Mouse (Mus musculus) embryonic facial prominence, embryonic 13.5 days (tissue): ENCODE data around the gene Pnrc2. TPM values are rescaled to one million over a fixed set of nuclear protein-coding genes. Genes with fewer than 3 reads are reported as not detected.

ENCODE experiments used
- ATAC-seq: fragments of 200-750 bp; cut with Nextera tagmentation; 2 replicates; pipeline ENCODE4 v1.8.0; 2017; ENCODE audit warnings: low read depth; ENCODE audit not compliant: insufficient number of reproducible peaks, insufficient read depth, low FRiP score, low TSS enrichment
- H3K27ac ChIP-seq: fragments of 300-500 bp; sonication (generic); 2 replicates; pipeline ENCODE4 v1.5.1; 2015; ENCODE audit warnings: moderate library complexity, mild to moderate bottlenecking, inconsistent platforms
- H3K27me3 ChIP-seq: fragments of 300-500 bp; sonication (generic); 2 replicates; pipeline ENCODE4 v1.6.1; 2015; ENCODE audit warnings: mild to moderate bottlenecking, inconsistent platforms
- H3K36me3 ChIP-seq: fragments of 300-500 bp; sonication (generic); 2 replicates; pipeline ENCODE4 v1.6.1; 2015; ENCODE audit warnings: mild to moderate bottlenecking, inconsistent platforms
- H3K4me1 ChIP-seq: fragments of 300-500 bp; sonication (generic); 2 replicates; pipeline ENCODE4 v1.6.1; 2015; ENCODE audit warnings: inconsistent platforms
- H3K4me2 ChIP-seq: fragments of 300-500 bp; sonication (generic); 2 replicates; pipeline ENCODE4 v1.6.1; 2015; ENCODE audit warnings: moderate library complexity, mild to moderate bottlenecking, inconsistent platforms
- H3K4me3 ChIP-seq: fragments of 300-500 bp; sonication (generic); 2 replicates; pipeline ENCODE4 v1.5.1; 2015; ENCODE audit warnings: mild to moderate bottlenecking, inconsistent platforms
- H3K9ac ChIP-seq: fragments of 300-500 bp; sonication (generic); 2 replicates; pipeline ENCODE4 v1.6.1; 2015; ENCODE audit warnings: mild to moderate bottlenecking, inconsistent platforms
- H3K9me3 ChIP-seq: fragments of 300-500 bp; sonication (generic); 2 replicates; pipeline ENCODE4 v1.6.1; 2016; ENCODE audit warnings: inconsistent platforms
- WGBS: fragments of 180-500 bp; shearing (Covaris S2); methylation state at CpG from one replicate; pipeline ENCODE4 v1.1.7; 2015; ENCODE audit warnings: mixed read lengths; 5-methylcytosine and 5-hydroxymethylcytosine counted together
- polyA plus RNA-seq: library from polyadenylated mRNA; unstranded; fragments of >200 nt; fragmentation: Nextera tagmentation; extraction: Ambion mirVana; gene quantifications from 2 replicates; pipeline ENCODE4 v1.2.1, GENCODE M21; 2015

Pnrc2 gene
- 183 and 196 TPM in 2 replicates for polyA plus RNA-seq

DNA sequence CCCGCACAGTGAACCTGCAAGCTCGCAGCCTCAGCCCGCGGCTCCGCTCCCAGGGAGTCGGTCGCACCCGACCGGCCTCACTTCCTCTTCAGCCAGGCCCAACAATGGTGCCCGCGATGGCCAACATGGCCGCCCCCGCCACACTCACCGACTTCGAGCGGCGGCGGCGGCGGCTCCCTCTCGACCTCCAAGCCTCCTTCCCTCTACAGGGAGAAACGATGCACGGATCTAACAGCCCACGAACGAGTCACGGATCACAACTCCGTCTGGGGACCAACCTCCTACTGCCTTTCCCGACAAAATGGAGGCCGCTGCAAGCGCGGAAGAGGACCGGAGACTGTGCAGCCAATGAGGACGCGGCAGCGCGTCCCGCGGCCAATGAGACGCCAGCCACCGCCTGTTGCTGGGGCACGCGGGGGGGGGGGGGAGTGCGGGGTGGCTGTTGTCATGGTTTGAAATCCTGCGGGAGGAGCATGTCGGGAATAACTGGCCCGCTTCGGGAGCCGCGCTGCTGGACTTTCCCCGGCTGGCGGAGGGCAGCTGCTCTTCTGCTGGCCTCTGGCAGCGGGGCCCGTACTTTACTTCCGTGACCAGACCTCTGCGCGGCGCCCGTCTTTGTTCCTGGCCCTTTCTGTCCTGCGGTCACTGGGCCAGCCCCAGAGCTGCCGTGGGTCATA is at the start of gene Pnrc2:
Gene Pnrc2 (minus strand): TSS at position 325 of the 677 bp plus-strand sequence.
- peak; percentile 93 for ATAC-seq

DNA sequence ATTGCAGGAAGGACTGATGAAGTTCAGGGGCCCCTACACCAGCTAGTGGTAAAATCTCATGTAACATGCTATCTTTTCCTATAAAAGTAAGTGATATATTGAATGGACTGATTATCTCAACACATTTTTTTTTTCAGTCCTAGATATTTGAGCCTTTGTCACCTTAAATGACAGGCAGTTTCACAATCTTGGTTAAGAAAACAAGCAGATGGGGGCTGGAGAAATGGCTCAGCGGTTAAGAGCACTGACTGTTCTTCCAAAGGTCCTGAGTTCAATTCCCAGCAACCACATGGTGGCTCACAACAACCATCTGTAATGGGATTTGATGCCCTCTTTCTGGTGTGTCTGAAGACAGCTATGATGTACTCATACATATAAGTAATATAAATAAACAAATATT is 48.5 kb upstream of the Pnrc2 start:
- Histone ChIP-seq H3K27me3 (no peaks in the 10 kb centered on the region), H3K4me2 (peak overlapping the region; percentile 90), H3K9me3 (no peaks in the 10 kb centered on the region), H3K4me3 (peak overlapping the region; percentile 74), H3K27ac (no peak overlapping the region), H3K9ac (peak overlapping the region; percentile 78; the same call in 1 of the 2 replicates), H3K4me1 (peaks cover 10% of the 10 kb centered on the region), H3K36me3 (peaks cover 28% of the 10 kb centered on the region)
- WGBS, result 84% methylated on average over 1 of the region's 1 CpGs
- ATAC-seq, result no peak

More for the DNA sequence above, at the start of gene Pnrc2:
- Histone ChIP-seq H3K27me3 (no peaks in the 10 kb centered on the region), H3K9me3 (no peaks in the 10 kb centered on the region), H3K4me2 (peak within 1 kb of the TSS; percentile 72), H3K9ac (peak within 1 kb of the TSS; percentile 98), H3K4me1 (peaks cover 53% of the 10 kb centered on the region), H3K27ac (peak within 1 kb of the TSS; percentile 100), H3K36me3 (peaks cover 14% of the 10 kb centered on the region), H3K4me3 (peak within 1 kb of the TSS; percentile 76)
- under 1% methylated on average over 59 of the region's 60 CpGs for WGBS

DNA sequence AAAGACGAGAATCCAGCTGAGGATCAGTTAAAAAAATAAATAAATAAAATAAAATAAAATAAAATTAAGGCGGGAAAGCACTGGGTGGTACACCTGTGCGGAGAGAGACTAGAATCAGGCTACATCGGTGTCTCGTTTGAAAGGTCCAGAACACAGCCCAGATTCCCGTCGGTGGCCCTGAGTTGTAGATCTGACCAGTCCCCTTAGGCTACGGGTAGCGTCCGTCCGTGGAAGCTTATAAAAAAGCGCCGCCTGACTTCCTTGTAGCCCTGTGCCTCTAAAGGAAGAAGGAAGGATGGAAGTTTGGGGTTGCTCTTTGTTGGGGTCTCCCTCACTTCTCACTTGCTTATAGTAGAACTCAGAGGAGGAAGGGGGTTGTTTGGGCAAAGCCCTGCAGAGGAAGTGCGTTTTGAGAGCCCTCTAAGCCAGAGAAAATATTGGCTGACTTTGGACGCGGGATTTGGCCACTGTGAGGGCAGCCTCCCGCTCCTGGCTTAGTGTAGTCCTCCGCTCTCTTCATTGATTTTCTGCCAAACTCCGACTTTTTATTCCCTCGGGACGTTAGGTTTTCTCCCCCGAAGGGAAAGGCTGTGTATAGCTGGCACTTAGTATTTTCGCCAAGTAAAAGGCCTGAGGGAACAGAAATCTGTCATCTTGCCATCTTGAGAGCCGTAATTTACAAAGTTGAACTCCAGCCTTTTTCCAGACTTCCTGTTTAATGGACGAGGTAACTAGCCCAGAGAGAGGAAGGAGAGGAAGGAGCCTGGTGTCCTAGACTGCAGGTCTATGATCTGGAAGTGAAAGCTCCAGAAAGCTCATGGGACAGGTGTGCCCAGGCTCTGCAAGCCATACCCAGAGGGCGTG is 47.8 kb upstream of the Pnrc2 start:
- peaks cover 22% of the 10 kb centered on the region for H3K36me3 ChIP-seq
- H3K27ac ChIP-seq, result peak overlapping the region; percentile 81
- no peak for ATAC-seq
- H3K9me3 ChIP-seq, result no peaks in the 10 kb centered on the region
- WGBS, result 5% methylated on average over 26 of the region's 26 CpGs
- peak overlapping the region; percentile 90 for H3K4me2 ChIP-seq
- H3K9ac ChIP-seq, result peak overlapping the region; percentile 78
- H3K4me3 ChIP-seq, result peak overlapping the region; percentile 74
- no peaks in the 10 kb centered on the region for H3K27me3 ChIP-seq
- peaks cover 10% of the 10 kb centered on the region for H3K4me1 ChIP-seq

DNA sequence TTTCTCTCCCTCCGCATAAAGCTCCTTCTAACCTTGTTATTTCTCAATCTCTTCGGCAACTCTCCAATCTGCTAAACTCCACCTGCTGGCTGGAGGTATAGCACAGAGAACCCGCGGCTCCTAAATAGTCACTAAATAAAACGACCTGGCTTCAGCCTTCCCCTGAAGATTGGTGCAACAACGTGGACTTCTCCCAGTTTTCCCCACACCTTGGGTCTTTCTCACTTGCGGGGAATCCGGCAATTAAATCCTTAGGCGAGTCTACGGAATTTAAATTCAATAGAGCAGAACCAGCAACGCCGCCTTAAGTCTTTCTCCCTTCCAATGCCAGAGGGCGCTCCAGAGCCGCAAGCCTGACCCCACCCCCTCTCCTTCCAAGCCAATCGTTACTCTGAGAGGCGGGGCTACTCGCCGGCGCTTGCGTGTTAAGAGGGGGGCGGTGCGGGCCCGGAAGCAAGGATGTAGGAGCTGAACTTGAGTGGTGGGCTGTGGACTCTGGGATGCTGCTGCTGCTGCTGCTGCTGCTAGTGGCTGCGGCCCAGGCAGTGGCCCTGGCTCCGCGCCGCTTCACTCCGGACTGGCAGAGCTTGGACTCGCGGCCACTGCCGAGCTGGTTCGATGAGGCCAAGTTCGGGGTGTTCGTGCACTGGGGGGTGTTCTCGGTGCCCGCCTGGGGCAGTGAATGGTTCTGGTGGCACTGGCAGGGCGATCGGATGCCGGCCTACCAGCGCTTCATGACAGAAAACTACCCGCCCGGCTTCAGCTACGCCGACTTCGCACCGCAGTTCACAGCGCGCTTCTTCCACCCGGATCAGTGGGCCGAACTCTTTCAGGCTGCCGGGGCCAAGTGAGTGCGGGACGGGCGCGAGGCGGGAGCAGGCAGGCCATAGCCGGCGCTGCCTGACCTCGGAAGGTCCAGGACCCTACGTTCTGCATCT is 46.9 kb upstream of the Pnrc2 start, which contains the start of gene Fuca1:
Gene Fuca1 (plus strand): TSS at position 432 of the 938 bp plus-strand sequence.
- Histone ChIP-seq H3K4me2 (peak within 1 kb of the TSS; percentile 90), H3K4me1 (peaks cover 10% of the 10 kb centered on the region), H3K27ac (peak within 1 kb of the TSS; percentile 81), H3K4me3 (peak within 1 kb of the TSS; percentile 74), H3K27me3 (no peaks in the 10 kb centered on the region), H3K36me3 (peaks cover 13% of the 10 kb centered on the region), H3K9me3 (no peaks in the 10 kb centered on the region), H3K9ac (peak within 1 kb of the TSS; percentile 78)
- peak; percentile 87 for ATAC-seq
- 2% methylated on average over 60 of the region's 60 CpGs for WGBS

DNA sequence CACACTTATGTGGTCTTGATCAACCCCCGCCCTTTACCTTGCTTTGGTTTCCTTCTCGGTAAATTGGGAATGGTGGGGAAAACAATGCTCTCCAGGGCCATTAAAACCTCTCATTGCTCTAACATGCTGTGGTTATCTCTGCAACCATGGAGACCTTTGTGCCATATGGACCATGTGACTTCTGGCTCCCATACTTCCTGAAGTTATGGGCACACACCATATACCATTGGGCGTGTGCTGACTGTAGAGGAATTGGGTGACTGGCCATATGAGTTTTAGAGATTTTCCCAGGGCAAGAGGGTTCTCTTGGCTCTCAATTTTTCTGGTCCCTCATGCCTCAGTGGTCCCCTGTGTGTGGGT is 45.6 kb upstream of the Pnrc2 start:
- H3K36me3 ChIP-seq, result peaks cover 8% of the 10 kb centered on the region
- WGBS, result 93% methylated on average over 3 of the region's 3 CpGs
- ATAC-seq, result no peak

DNA sequence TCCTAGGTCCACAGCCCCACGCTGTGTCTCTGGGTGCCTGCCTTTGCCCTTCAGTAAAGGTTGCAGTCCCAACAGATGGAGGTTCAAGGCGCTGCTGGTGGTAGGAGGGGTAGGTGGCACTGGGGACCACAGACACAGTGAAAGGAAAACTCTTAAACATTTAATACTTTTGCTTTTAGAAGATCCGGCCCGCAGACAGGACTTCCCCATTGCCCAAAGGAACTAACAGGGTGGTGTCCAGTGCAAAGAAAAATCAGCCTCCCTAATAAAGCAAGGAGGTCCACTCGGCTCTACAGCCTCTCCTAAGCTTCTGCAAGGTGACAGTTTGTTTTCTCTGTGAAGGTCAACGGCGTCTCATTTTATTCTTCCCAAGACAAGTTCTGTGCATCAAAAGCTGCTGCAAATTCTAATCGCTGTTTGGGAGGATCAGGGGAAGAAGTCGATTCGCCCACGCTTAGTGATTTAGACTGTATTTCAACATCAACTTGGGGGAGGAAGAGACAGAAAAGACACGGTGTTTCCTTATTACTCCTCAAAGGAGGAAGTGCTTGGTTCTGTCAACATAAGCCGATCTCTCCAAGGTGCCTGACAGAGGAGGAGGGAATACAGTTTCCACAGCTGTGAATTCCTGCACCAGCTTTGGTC is 45.1 kb upstream of the Pnrc2 start:
- H3K36me3 ChIP-seq, result peaks cover 5% of the 10 kb centered on the region
- H3K27ac ChIP-seq, result no peak overlapping the region
- H3K4me3 ChIP-seq, result no peak overlapping the region
- H3K27me3 ChIP-seq, result no peaks in the 10 kb centered on the region
- no peak for ATAC-seq
- H3K9me3 ChIP-seq, result no peaks in the 10 kb centered on the region
- peaks cover 10% of the 10 kb centered on the region for H3K4me1 ChIP-seq
- no peak overlapping the region for H3K4me2 ChIP-seq
- no peak overlapping the region for H3K9ac ChIP-seq
- WGBS, result 88% methylated on average over 13 of the region's 13 CpGs

More for the DNA sequence above, 45.6 kb upstream of the Pnrc2 start:
- H3K9me3 ChIP-seq, result no peaks in the 10 kb centered on the region
- no peak overlapping the region for H3K9ac ChIP-seq
- H3K27ac ChIP-seq, result no peak overlapping the region
- H3K4me1 ChIP-seq, result peaks cover 10% of the 10 kb centered on the region
- H3K4me3 ChIP-seq, result no peak overlapping the region
- H3K4me2 ChIP-seq, result no peak overlapping the region
- H3K27me3 ChIP-seq, result no peaks in the 10 kb centered on the region

DNA sequence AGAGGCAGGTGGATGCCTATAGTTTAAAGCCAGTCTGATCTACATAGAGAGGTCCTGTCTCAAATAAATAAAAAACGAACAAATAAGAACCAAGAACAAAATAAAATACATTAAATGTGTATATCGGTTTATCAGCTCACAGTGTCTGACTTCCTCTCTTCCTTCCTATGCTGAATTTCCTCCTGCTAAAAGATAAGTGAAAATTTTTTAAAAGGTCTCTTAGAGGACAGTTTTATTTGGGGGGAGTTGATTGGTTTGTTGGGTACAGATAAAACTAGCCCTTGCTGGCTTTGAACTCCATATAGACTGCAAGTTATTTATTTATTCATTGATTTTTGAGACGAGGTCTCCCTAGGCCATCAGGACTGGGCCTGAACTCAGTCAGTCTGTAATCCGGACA is 39.8 kb upstream of the Pnrc2 start:
- WGBS, result 69% methylated on average over 4 of the region's 4 CpGs
- no peak overlapping the region for H3K4me2 ChIP-seq
- no peak for ATAC-seq
- no peaks in the 10 kb centered on the region for H3K4me1 ChIP-seq
- no peaks in the 10 kb centered on the region for H3K36me3 ChIP-seq
- H3K9me3 ChIP-seq, result no peaks in the 10 kb centered on the region
- H3K27me3 ChIP-seq, result no peaks in the 10 kb centered on the region
- no peak overlapping the region for H3K4me3 ChIP-seq
- H3K27ac ChIP-seq, result no peak overlapping the region
- no peak overlapping the region for H3K9ac ChIP-seq

DNA sequence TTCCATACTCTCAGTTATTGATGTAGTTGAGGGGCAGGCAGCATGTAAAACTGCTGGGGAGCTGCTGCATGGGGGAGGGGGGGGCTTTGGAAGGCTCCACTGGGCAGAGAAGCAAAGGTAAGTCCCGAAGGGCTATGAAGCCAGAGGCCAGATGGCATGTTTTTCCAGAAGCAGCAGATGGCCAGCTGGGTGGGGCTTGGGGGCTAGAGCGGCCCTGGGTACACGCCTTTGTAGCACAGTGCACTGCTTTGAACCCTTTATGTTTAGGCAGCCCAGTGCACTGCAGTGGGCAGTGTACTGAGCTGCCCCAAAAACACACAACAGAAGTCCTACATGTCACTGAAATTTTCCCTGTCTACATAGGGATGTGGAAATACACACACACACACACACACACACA is 39.2 kb upstream of the Pnrc2 start:
- WGBS, result 42% methylated on average over 3 of the region's 3 CpGs
- Histone ChIP-seq H3K4me2 (no peak overlapping the region), H3K36me3 (no peaks in the 10 kb centered on the region), H3K4me1 (no peaks in the 10 kb centered on the region), H3K9me3 (no peaks in the 10 kb centered on the region), H3K27ac (no peak overlapping the region), H3K27me3 (no peaks in the 10 kb centered on the region), H3K9ac (no peak overlapping the region), H3K4me3 (no peak overlapping the region)
- ATAC-seq, result no peak

DNA sequence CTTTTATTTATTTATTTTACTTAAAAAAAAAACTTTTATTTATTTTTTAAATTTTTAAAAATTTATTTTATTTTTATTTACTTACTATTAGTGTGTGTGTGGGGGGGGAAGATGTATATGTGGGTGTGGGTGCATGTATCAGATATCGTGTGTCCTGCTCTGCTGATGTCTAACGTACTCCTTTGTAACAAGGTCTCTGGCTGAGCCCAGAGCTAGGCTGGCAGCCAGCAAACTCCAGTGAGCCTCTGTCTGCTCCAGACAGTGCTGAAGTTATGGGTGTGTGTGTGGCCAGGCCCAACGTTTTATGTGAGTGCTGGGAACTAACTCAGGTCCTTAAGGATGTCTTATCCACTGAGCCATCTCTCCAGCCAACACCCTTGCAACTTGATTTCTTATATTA is 38.5 kb upstream of the Pnrc2 start:
- H3K4me3 ChIP-seq, result no peak overlapping the region
- WGBS, result 46% methylated on average over 3 of the region's 3 CpGs
- no peak for ATAC-seq
- H3K27ac ChIP-seq, result no peak overlapping the region
- H3K4me2 ChIP-seq, result no peak overlapping the region
- no peaks in the 10 kb centered on the region for H3K9me3 ChIP-seq
- H3K27me3 ChIP-seq, result no peaks in the 10 kb centered on the region
- no peaks in the 10 kb centered on the region for H3K36me3 ChIP-seq
- no peaks in the 10 kb centered on the region for H3K4me1 ChIP-seq
- H3K9ac ChIP-seq, result no peak overlapping the region

DNA sequence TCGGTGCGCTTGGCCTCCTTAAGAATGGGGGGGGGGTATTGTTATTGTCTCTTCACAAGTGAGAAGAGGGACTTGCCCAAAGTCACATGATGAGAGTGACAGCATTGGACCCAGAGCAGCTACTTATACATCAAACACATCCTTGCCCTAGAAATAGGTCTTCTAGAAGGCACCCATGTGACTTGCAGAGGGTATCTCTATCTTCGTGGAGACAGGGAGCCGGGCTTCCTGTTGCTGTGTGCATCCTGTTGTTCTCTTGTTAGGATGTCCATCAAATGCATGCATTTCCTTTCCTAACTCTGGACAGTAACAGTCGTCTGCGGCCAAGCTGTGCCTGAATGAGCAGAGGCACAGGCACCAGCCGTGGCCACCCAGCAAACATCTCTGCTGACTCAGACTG is 37.9 kb upstream of the Pnrc2 start:
- H3K27ac ChIP-seq, result no peak overlapping the region
- H3K27me3 ChIP-seq, result no peaks in the 10 kb centered on the region
- H3K9ac ChIP-seq, result no peak overlapping the region
- H3K4me1 ChIP-seq, result no peaks in the 10 kb centered on the region
- H3K4me2 ChIP-seq, result no peak overlapping the region
- ATAC-seq, result no peak
- no peaks in the 10 kb centered on the region for H3K9me3 ChIP-seq
- WGBS, result 73% methylated on average over 7 of the region's 7 CpGs
- H3K4me3 ChIP-seq, result no peak overlapping the region
- no peaks in the 10 kb centered on the region for H3K36me3 ChIP-seq
